In the genomic region with DNA sequence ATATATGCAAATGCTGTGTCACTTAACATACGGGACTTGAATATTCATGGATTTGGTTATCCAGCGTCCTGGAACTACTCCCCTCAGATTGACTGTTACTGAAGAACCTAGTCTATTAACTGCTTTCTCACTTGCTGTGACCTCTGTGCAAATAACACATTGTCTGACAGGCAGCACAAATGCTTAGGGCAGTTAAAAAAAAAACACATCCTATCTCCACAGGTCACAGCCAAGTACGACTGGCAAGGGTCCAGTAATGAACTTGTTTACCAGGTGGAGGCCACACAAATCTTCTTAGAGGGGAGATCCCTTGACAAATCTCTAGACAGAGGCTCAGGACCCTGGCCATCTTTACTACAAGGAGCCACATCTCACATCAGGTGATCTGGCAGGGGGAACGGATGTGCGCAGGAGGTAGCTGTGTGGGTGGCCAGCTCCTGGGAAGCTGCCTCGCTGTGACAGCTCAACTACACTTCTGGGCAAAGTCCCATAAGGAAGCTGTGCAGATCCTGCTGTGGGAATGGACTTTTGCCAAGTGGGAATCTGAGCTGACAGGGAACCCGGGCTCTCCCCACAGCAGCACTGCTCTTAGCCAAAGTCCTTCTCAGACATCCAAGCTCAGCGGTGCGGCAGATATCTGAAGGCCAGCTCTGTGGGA, we compare ENCODE assay signal across 9 mouse cellular contexts.
DNase-seq lines count a peak whose midpoint lies in the region; ATAC-seq lines count a peak whose summit lies in the region.
"Had no signal": no experiment of that assay in that cellular context is flagged by ENCODE, and none has a peak within 500 bp of the region (broad histone marks: within the 10 kb centered on the region; RNA-seq: fewer than 3 reads in every experiment).

No protein-coding gene starts in this region.

- H3K36me3 ChIP-seq in hindbrain, embryonic 15.5 days: no peaks in the 10 kb centered on the region
- H3K36me3 ChIP-seq in hindbrain, embryonic 13.5 days: no peaks in the 10 kb centered on the region
- H3K36me3 ChIP-seq in heart, embryonic 13.5 days: no peaks in the 10 kb centered on the region
- no peaks in the 10 kb centered on the region for H3K36me3 ChIP-seq in neural tube, embryonic 15.5 days
- H3K36me3 ChIP-seq: G1E had no signal

- peaks cover 3% of the 10 kb centered on the region for H3K4me1 ChIP-seq in hindbrain, embryonic 15.5 days (replicated peaks)
- H3K4me1 ChIP-seq in hindbrain, embryonic 13.5 days (replicated peaks): peaks cover 4% of the 10 kb centered on the region
- peaks cover 12% of the 10 kb centered on the region for H3K4me1 ChIP-seq in heart, embryonic 13.5 days
- H3K4me1 ChIP-seq in neural tube, embryonic 15.5 days: peaks cover 10% of the 10 kb centered on the region

- no peak overlapping the region for H3K27ac ChIP-seq in hindbrain, embryonic 15.5 days (replicated peaks)
- no peak overlapping the region for H3K27ac ChIP-seq in hindbrain, embryonic 13.5 days
- H3K27ac ChIP-seq in heart, embryonic 13.5 days (replicated peaks): peak overlapping the region; percentile 57
- H3K27ac ChIP-seq in neural tube, embryonic 15.5 days (replicated peaks): no peak overlapping the region

- peak; percentile 88 for DNase-seq in brain, adult 2 months (ENCODE audit: low read depth, low spot score)
- peak; percentile 83 to 92 for DNase-seq in kidney, postnatal 36 days
- DNase-seq in ovary, postnatal 36 days (ENCODE audit: low spot score): peak; percentile 16
- DNase-seq in spleen, postnatal 14 days (ENCODE audit: low spot score in 2 of 2): no peak

- H3K4me3 ChIP-seq in hindbrain, embryonic 15.5 days: no peak overlapping the region
- H3K4me3 ChIP-seq in hindbrain, embryonic 13.5 days: no peak overlapping the region
- no peak overlapping the region for H3K4me3 ChIP-seq in heart, embryonic 13.5 days
- no peak overlapping the region for H3K4me3 ChIP-seq in neural tube, embryonic 15.5 days (replicated peaks)

- H3K27me3 ChIP-seq in hindbrain, embryonic 15.5 days: no peaks in the 10 kb centered on the region
- no peaks in the 10 kb centered on the region for H3K27me3 ChIP-seq in hindbrain, embryonic 13.5 days
- H3K27me3 ChIP-seq in heart, embryonic 13.5 days (replicated peaks): peaks cover 3% of the 10 kb centered on the region
- 0 out of 2 replicates have a peak, but pooled peaks cover 3% of the 10 kb centered on the region for H3K27me3 ChIP-seq in neural tube, embryonic 15.5 days (replicated peaks)

- peak; percentile 63 for ATAC-seq in hindbrain, embryonic 15.5 days (ENCODE audit: low FRiP score, low read depth)
- no peak for ATAC-seq in hindbrain, embryonic 13.5 days (ENCODE audit: low FRiP score)
- no peak for ATAC-seq in heart, embryonic 13.5 days (ENCODE audit: extremely low read depth, insufficient number of reproducible peaks, low FRiP score, low TSS enrichment)
- ATAC-seq in neural tube, embryonic 15.5 days (ENCODE audit: low FRiP score): no peak

- WGBS in hindbrain, embryonic 15.5 days: 52% methylated on average over 9 of the region's 9 CpGs
- WGBS in hindbrain, embryonic 13.5 days: 69% methylated on average over 9 of the region's 9 CpGs
- 43% methylated on average over 9 of the region's 9 CpGs for WGBS in heart, embryonic 13.5 days
- WGBS in neural tube, embryonic 15.5 days: 61% methylated on average over 9 of the region's 9 CpGs

- no peaks in the 10 kb centered on the region for H3K9me3 ChIP-seq in hindbrain, embryonic 15.5 days
- H3K9me3 ChIP-seq in hindbrain, embryonic 13.5 days: no peaks in the 10 kb centered on the region
- no peaks in the 10 kb centered on the region for H3K9me3 ChIP-seq in heart, embryonic 13.5 days
- H3K9me3 ChIP-seq in neural tube, embryonic 15.5 days (replicated peaks): no peaks in the 10 kb centered on the region

- no peak overlapping the region for H3K9ac ChIP-seq in hindbrain, embryonic 15.5 days
- H3K9ac ChIP-seq in hindbrain, embryonic 13.5 days: no peak overlapping the region
- H3K9ac ChIP-seq in heart, embryonic 13.5 days: no peak overlapping the region
- no peak overlapping the region for H3K9ac ChIP-seq in neural tube, embryonic 15.5 days (replicated peaks)

- H3K4me2 ChIP-seq in hindbrain, embryonic 15.5 days: no peak overlapping the region
- H3K4me2 ChIP-seq in hindbrain, embryonic 13.5 days: no peak overlapping the region
- H3K4me2 ChIP-seq in heart, embryonic 13.5 days: 0 out of 2 replicates have a peak overlapping the region, but pooled peaks have one; percentile 8
- no peak overlapping the region for H3K4me2 ChIP-seq in neural tube, embryonic 15.5 days

Comparison
In these comparisons a context has a peak if more than half of its experiments do, and no peak if none do; other contexts are left out.
1. DNase-seq: peak in brain, adult 2 months (single experiment), kidney, postnatal 36 days (2 of 2) and ovary, postnatal 36 days (single experiment); none in spleen, postnatal 14 days (0 of 2).